Comparison of ENCODE assay signal across 8 mouse cellular contexts in the genomic region with DNA sequence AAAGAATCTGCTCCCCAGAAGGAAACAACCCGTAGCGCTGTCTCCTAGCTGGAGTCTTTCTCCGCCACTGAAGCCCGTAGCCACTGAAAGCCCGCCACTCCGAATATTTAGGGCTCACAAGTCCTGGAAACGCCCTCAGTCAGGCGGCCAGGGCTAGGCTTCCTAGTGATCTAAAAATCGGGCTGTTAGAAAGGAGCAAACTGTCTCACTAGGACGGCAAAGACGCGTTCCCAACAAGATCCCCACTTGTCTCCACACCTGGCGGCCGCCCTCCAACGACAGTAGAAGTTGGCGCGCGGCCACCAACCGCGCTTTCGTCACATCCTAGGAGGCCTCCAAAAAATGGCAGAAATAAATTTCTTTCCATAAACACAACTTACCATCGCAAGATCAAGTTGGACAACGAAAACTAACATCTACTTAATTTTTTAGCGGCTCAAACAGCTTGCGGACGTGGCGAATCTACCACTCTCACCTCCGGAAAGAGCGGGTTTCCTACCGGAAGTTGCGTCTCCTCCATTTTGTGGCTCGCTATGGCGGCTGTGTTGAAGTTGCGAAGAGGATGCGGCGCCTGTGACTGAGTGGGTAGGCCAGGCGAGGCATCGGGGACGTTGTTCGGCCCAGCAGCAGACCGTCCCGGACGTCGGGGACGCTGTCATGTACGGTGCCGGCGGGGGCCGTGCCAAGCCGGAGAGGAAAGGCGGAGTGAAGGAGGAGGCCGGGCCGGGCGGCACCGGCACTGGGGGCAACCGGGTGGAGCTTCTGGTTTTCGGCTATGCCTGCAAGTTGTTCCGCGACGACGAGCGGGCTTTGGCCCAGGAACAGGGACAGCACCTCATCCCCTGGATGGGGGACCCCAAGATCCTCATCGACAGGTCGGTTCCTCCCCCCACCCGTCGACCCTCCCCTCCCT. TPM values are rescaled to one million over a fixed set of nuclear protein-coding genes. Genes with fewer than 3 reads are reported as not detected.
A peak's percentile ranks its signal among the peaks of the same experiment; 100 is the strongest.
DNase-seq lines count a peak whose midpoint lies in the region; ATAC-seq and TF ChIP-seq lines count a peak whose summit lies in the region.

Sfswap (plus strand) TSS at position 500 of the 913 bp plus-strand sequence.

- peak within 1 kb of the TSS; percentile 93 for H3K9ac ChIP-seq in forebrain, embryonic 14.5 days (ENCODE audit: low read length)
- peak within 1 kb of the TSS; percentile 92 for H3K9ac ChIP-seq in neural tube, embryonic 15.5 days (replicated peaks)

- intact Hi-C loops in heart, postnatal 14 days (cut with DNase I): loop anchor here (5.0 kb wide), 2 partner anchors 81 to 109 kb away; partner anchors contain the start of gene Mmp17

- no peak for TF ChIP-seq CTCF in E14TG2a.4 (conservative IDR thresholded peaks at IDR 0.05; ENCODE audit: low read length)

- H3K4me3 ChIP-seq in E14TG2a.4 (replicated peaks; ENCODE audit: low read length): peak within 1 kb of the TSS; percentile 98
- H3K4me3 ChIP-seq in forebrain, embryonic 14.5 days (ENCODE audit: low read depth, low read length): peak within 1 kb of the TSS; percentile 99
- peak within 1 kb of the TSS; percentile 88 for H3K4me3 ChIP-seq in neural tube, embryonic 15.5 days (replicated peaks)

- H3K9me3 ChIP-seq in E14TG2a.4 (ENCODE audit: low read length): no peaks in the 10 kb centered on the region
- H3K9me3 ChIP-seq in forebrain, embryonic 14.5 days (replicated peaks; ENCODE audit: control insufficient read depth, low read length): no peaks in the 10 kb centered on the region
- no peaks in the 10 kb centered on the region for H3K9me3 ChIP-seq in neural tube, embryonic 15.5 days (replicated peaks)

- H3K27me3 ChIP-seq in E14TG2a.4 (ENCODE audit: insufficient read depth, low read length): peaks cover 6% of the 10 kb centered on the region; the same call in 1 of the 2 replicates
- H3K27me3 ChIP-seq in forebrain, embryonic 14.5 days (replicated peaks; ENCODE audit: control insufficient read depth, insufficient read depth, low read length): 0 out of 2 replicates have a peak, but pooled peaks cover 4% of the 10 kb centered on the region
- peaks cover 22% of the 10 kb centered on the region for H3K27me3 ChIP-seq in neural tube, embryonic 15.5 days (replicated peaks)

- DNase-seq in c-Kit-positive CD71-positive TER-119-positive erythroid progenitor cells, embryonic 14.5 days (ENCODE audit: low spot score): peak; percentile 80
- peak; percentile 92 for DNase-seq in forebrain, embryonic 14.5 days (ENCODE audit: low spot score)
- peak; percentile 80 to 83 for DNase-seq in heart, postnatal 14 days
- DNase-seq in layer of hippocampus, adult 11-12 months (ENCODE audit: low spot score): peak; percentile 82
- peak; percentile 76 to 79 for DNase-seq in lung, adult 18-20 months
- peak; percentile 85 for DNase-seq in testis, postnatal 14 days (ENCODE audit: low spot score)

- peaks cover 37% of the 10 kb centered on the region for H3K36me3 ChIP-seq in E14TG2a.4 (ENCODE audit: insufficient read depth, low read length)
- peaks cover 26% of the 10 kb centered on the region for H3K36me3 ChIP-seq in forebrain, embryonic 14.5 days (ENCODE audit: control insufficient read depth, insufficient read depth, low read length)
- H3K36me3 ChIP-seq in neural tube, embryonic 15.5 days: peaks cover 17% of the 10 kb centered on the region

- peak within 1 kb of the TSS; percentile 97 for H3K4me2 ChIP-seq in forebrain, embryonic 14.5 days (ENCODE audit: low read length)
- peak within 1 kb of the TSS; percentile 88 for H3K4me2 ChIP-seq in neural tube, embryonic 15.5 days

- H3K4me1 ChIP-seq in E14TG2a.4 (replicated peaks; ENCODE audit: low read depth, low read length): peaks cover 28% of the 10 kb centered on the region
- peaks cover 11% of the 10 kb centered on the region for H3K4me1 ChIP-seq in forebrain, embryonic 14.5 days (ENCODE audit: control insufficient read depth, insufficient read depth, low read length)
- peaks cover 23% of the 10 kb centered on the region for H3K4me1 ChIP-seq in neural tube, embryonic 15.5 days

- peak within 1 kb of the TSS; percentile 63 for H3K27ac ChIP-seq in forebrain, embryonic 14.5 days (ENCODE audit: low read depth, low read length)
- peak within 1 kb of the TSS; percentile 87 for H3K27ac ChIP-seq in neural tube, embryonic 15.5 days (replicated peaks)

- peak; percentile 80 for ATAC-seq in forebrain, embryonic 14.5 days
- peak; percentile 65 for ATAC-seq in neural tube, embryonic 15.5 days (ENCODE audit: low FRiP score)

- WGBS in forebrain, embryonic 14.5 days: under 1% methylated on average over 65 of the region's 66 CpGs
- under 1% methylated on average over 64 of the region's 66 CpGs for WGBS in neural tube, embryonic 15.5 days

RNA-seq across cellular contexts. Expression of gene Sfswap, which starts in this region (rescaled TPM):
- 37.7 and 47.9 TPM in 2 replicates for polyA plus RNA-seq in forebrain, embryonic 14.5 days (2014; fragmentation: Nextera tagmentation; extraction: Ambion mirVana)
- total RNA-seq in heart, postnatal 14 days (2021): 10 to 100 TPM; 46.9 to 47.3 TPM
- 44.9 and 49.7 TPM in 2 replicates for polyA plus RNA-seq in neural tube, embryonic 15.5 days (2015; fragmentation: Nextera tagmentation; extraction: Ambion mirVana)

Comparison
In these comparisons a context has a peak if more than half of its experiments do, and no peak if none do; other contexts are left out.
1. Peak in every context shown above with its lines: DNase-seq, ATAC-seq, H3K4me3 ChIP-seq and H3K27ac ChIP-seq.